Mouse (Mus musculus): ENCODE results near the gene Padi2. TPM values are rescaled to one million over a fixed set of nuclear protein-coding genes. Genes with fewer than 3 reads are reported as not detected.

Gene Padi2
- polyA plus RNA-seq, 1 experiment from 2014 or later = 3.8 TPM

- Histone ChIP-seq H3K9me3 (replicated peaks; ENCODE audit: control insufficient read depth, low read length) (0 out of 2 replicates have a peak, but pooled peaks cover 2% of the 10 kb centered on the region), H3K4me2 (no peak overlapping the region), H3K27ac (ENCODE audit: low read depth, low read length) (no peak overlapping the region), H3K4me1 (ENCODE audit: control insufficient read depth, insufficient read depth, low read length) (no peaks in the 10 kb centered on the region), H3K36me3 (ENCODE audit: control insufficient read depth, insufficient read depth, low read length) (no peaks in the 10 kb centered on the region), H3K27me3 (ENCODE audit: control insufficient read depth, insufficient read depth, low read length) (no peaks in the 10 kb centered on the region), H3K9ac (ENCODE audit: low read depth, low read length) (no peak overlapping the region), H3K4me3 (ENCODE audit: low read depth, low read length) (no peak overlapping the region)
- ATAC-seq (replicated peaks; ENCODE audit: insufficient number of reproducible peaks, low FRiP score, low TSS enrichment) = no peak
- WGBS (ENCODE audit: insufficient replicate concordance) = 66% methylated on average over 9 of the region's 9 CpGs
Observed at GRCm38 (mm10) chr4:140877441-140877840, 28.7 kb upstream of the Padi2 start.

DNA sequence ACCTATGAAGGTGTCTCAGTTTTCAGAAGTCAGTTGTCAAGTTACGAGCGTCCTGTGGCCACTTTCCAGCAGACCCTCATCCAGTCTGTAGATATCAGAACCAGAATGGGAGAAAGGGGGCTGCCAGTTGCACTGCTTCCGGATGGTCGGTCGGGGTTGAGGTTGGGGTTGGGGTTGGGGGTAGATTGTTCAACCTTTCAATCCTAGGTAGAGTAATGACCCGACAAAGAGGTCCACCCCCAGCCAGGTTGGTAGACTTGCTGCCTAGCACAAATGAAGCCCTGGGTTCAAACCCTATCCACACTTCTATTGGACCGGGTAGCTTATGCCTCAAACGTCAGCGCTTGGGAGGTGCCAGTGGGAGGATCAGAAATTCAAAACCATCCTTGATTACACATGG lies 27.5 kb upstream of the Padi2 start:
- ATAC-seq (replicated peaks; ENCODE audit: insufficient number of reproducible peaks, low FRiP score, low TSS enrichment) = no peak
- no peaks in the 10 kb centered on the region for H3K27me3 ChIP-seq (ENCODE audit: control insufficient read depth, insufficient read depth, low read length)
- H3K9ac ChIP-seq (ENCODE audit: low read depth, low read length) = no peak overlapping the region
- no peak overlapping the region for H3K4me2 ChIP-seq
- no peak overlapping the region for H3K27ac ChIP-seq (ENCODE audit: low read depth, low read length)
- H3K4me3 ChIP-seq (ENCODE audit: low read depth, low read length) = no peak overlapping the region
- H3K9me3 ChIP-seq (replicated peaks; ENCODE audit: control insufficient read depth, low read length) = 0 out of 2 replicates have a peak, but pooled peaks cover 2% of the 10 kb centered on the region
- 84% methylated on average over 9 of the region's 9 CpGs for WGBS (ENCODE audit: insufficient replicate concordance)
- H3K36me3 ChIP-seq (ENCODE audit: control insufficient read depth, insufficient read depth, low read length) = no peaks in the 10 kb centered on the region
- H3K4me1 ChIP-seq (ENCODE audit: control insufficient read depth, insufficient read depth, low read length) = no peaks in the 10 kb centered on the region

DNA sequence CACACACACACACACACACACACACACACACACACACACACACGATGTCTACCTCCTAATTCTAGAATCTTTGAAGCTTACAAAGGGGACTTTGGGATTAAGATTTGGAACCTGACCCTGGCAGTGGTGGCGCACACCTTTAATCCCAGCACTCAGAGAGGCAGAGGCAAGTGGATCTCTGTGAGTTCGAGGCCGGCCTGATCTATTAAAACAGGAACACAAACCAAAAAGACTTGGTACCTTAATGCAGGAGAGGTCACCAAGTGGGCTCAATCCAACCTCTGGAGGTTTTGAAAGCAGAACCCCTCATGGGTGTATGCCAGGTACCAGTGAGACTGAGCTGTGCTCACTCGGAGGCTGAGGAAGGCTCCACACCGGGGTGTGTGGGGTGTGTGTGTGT lies 27.0 kb upstream of the Padi2 start:
- no peak overlapping the region for H3K4me3 ChIP-seq (ENCODE audit: low read depth, low read length)
- H3K27ac ChIP-seq (ENCODE audit: low read depth, low read length) = no peak overlapping the region
- no peak for ATAC-seq (replicated peaks; ENCODE audit: insufficient number of reproducible peaks, low FRiP score, low TSS enrichment)
- no peaks in the 10 kb centered on the region for H3K36me3 ChIP-seq (ENCODE audit: control insufficient read depth, insufficient read depth, low read length)
- WGBS (ENCODE audit: insufficient replicate concordance) = 89% methylated on average over 6 of the region's 6 CpGs
- H3K27me3 ChIP-seq (ENCODE audit: control insufficient read depth, insufficient read depth, low read length) = no peaks in the 10 kb centered on the region
- H3K9ac ChIP-seq (ENCODE audit: low read depth, low read length) = no peak overlapping the region
- H3K4me2 ChIP-seq = no peak overlapping the region
- 0 out of 2 replicates have a peak, but pooled peaks cover 2% of the 10 kb centered on the region for H3K9me3 ChIP-seq (replicated peaks; ENCODE audit: control insufficient read depth, low read length)
- no peaks in the 10 kb centered on the region for H3K4me1 ChIP-seq (ENCODE audit: control insufficient read depth, insufficient read depth, low read length)

DNA sequence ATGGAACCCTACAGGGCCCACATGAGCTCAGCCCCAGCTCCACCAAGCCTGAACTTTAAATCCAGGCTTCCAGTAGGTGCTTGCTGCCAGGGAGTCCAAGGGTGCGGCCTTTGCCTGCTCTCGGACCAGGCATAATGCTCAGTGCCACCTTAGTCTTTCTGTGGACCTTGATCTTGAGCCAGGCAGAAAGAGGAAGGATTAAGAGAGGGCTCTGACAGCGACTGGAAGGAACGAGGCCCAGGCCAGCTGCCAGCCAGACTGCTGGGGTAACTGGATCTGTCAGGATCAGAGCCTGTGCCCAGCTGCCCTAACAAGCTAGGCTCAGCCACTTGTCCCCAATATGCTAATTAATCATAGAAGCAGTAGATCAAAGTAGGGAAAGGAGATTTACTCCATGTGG lies 26.4 kb upstream of the Padi2 start:
- Histone ChIP-seq H3K4me3 (ENCODE audit: low read depth, low read length) (no peak overlapping the region), H3K4me2 (no peak overlapping the region), H3K4me1 (ENCODE audit: control insufficient read depth, insufficient read depth, low read length) (no peaks in the 10 kb centered on the region), H3K27ac (ENCODE audit: low read depth, low read length) (no peak overlapping the region), H3K27me3 (ENCODE audit: control insufficient read depth, insufficient read depth, low read length) (no peaks in the 10 kb centered on the region), H3K9ac (ENCODE audit: low read depth, low read length) (no peak overlapping the region), H3K36me3 (ENCODE audit: control insufficient read depth, insufficient read depth, low read length) (no peaks in the 10 kb centered on the region), H3K9me3 (replicated peaks; ENCODE audit: control insufficient read depth, low read length) (no peaks in the 10 kb centered on the region)
- no peak for ATAC-seq (replicated peaks; ENCODE audit: insufficient number of reproducible peaks, low FRiP score, low TSS enrichment)
- WGBS (ENCODE audit: insufficient replicate concordance) = 68% methylated on average over 4 of the region's 4 CpGs

GRCm38 (mm10) chr4:140880207-140880606 lies 25.9 kb upstream of the Padi2 start:
- 69% methylated on average over 3 of the region's 3 CpGs for WGBS (ENCODE audit: insufficient replicate concordance)
- no peak overlapping the region for H3K27ac ChIP-seq (ENCODE audit: low read depth, low read length)
- no peak for ATAC-seq (replicated peaks; ENCODE audit: insufficient number of reproducible peaks, low FRiP score, low TSS enrichment)
- no peak overlapping the region for H3K4me2 ChIP-seq
- no peaks in the 10 kb centered on the region for H3K27me3 ChIP-seq (ENCODE audit: control insufficient read depth, insufficient read depth, low read length)
- no peaks in the 10 kb centered on the region for H3K4me1 ChIP-seq (ENCODE audit: control insufficient read depth, insufficient read depth, low read length)
- H3K4me3 ChIP-seq (ENCODE audit: low read depth, low read length) = no peak overlapping the region
- H3K9ac ChIP-seq (ENCODE audit: low read depth, low read length) = no peak overlapping the region
- H3K36me3 ChIP-seq (ENCODE audit: control insufficient read depth, insufficient read depth, low read length) = no peaks in the 10 kb centered on the region
- no peaks in the 10 kb centered on the region for H3K9me3 ChIP-seq (replicated peaks; ENCODE audit: control insufficient read depth, low read length)

DNA sequence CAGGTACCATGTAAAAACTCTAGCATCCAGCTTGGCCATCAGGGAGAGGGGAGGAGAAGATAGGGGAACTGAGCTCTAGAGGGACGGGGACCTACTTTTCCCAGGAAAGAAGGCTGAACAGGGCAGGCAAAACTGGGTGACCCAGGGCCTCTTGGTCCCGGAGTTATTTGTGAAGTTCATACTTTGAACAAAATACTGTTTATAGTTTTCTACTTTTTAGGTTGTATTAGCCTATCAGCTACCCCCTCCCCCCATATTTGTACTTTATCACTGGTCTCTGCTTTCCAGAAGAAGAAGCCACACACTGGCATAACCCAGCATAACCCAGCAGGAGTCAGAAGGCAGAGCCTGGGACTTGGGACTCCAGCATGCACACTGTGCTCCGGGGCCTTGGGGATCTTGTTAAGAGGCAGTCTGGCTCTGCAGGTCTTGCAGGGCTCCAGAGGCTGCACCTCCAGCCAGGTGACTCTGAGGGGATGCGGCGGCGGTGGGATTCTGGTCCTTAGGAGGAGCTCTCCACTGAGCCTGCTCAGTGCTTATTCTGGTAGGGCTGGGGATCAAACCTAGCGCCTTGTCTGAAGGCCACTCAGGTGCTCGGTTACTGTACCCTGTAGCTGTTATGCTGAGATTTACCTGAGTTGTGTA lies 25.0 kb upstream of the Padi2 start:
- Histone ChIP-seq H3K27ac (ENCODE audit: low read depth, low read length) (no peak overlapping the region), H3K9me3 (replicated peaks; ENCODE audit: control insufficient read depth, low read length) (no peaks in the 10 kb centered on the region), H3K4me3 (ENCODE audit: low read depth, low read length) (no peak overlapping the region), H3K36me3 (ENCODE audit: control insufficient read depth, insufficient read depth, low read length) (no peaks in the 10 kb centered on the region), H3K27me3 (ENCODE audit: control insufficient read depth, insufficient read depth, low read length) (no peaks in the 10 kb centered on the region), H3K4me2 (no peak overlapping the region), H3K4me1 (ENCODE audit: control insufficient read depth, insufficient read depth, low read length) (no peaks in the 10 kb centered on the region), H3K9ac (ENCODE audit: low read depth, low read length) (no peak overlapping the region)
- WGBS (ENCODE audit: insufficient replicate concordance) = 83% methylated on average over 8 of the region's 8 CpGs
- ATAC-seq (replicated peaks; ENCODE audit: insufficient number of reproducible peaks, low FRiP score, low TSS enrichment) = no peak

DNA sequence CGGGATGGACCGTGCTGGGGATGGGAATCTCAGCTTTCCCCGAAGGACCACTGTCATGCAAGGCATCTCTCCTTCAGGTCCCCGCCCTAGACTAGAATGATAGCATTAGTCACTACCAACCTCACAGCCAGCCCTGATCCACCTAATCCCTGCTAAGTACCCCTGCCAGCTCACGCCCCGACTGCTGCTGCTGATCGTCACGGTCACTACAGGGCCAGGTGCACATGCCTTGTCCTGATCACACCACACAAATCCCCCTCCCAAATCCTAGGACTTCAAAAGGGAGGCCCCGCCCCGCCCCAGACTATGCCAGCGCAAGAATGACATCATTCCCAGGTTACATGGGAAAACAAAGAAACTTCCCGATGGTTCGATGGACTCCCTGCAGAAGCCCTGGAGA lies 24.4 kb upstream of the Padi2 start:
- no peaks in the 10 kb centered on the region for H3K9me3 ChIP-seq (replicated peaks; ENCODE audit: control insufficient read depth, low read length)
- no peaks in the 10 kb centered on the region for H3K36me3 ChIP-seq (ENCODE audit: control insufficient read depth, insufficient read depth, low read length)
- no peak overlapping the region for H3K4me3 ChIP-seq (ENCODE audit: low read depth, low read length)
- WGBS (ENCODE audit: insufficient replicate concordance) = 92% methylated on average over 13 of the region's 13 CpGs
- no peaks in the 10 kb centered on the region for H3K4me1 ChIP-seq (ENCODE audit: control insufficient read depth, insufficient read depth, low read length)
- H3K4me2 ChIP-seq = no peak overlapping the region
- no peak overlapping the region for H3K9ac ChIP-seq (ENCODE audit: low read depth, low read length)
- H3K27ac ChIP-seq (ENCODE audit: low read depth, low read length) = no peak overlapping the region
- no peaks in the 10 kb centered on the region for H3K27me3 ChIP-seq (ENCODE audit: control insufficient read depth, insufficient read depth, low read length)
- ATAC-seq (replicated peaks; ENCODE audit: insufficient number of reproducible peaks, low FRiP score, low TSS enrichment) = no peak

- Histone ChIP-seq H3K4me2 (no peak overlapping the region), H3K27me3 (ENCODE audit: control insufficient read depth, insufficient read depth, low read length) (no peaks in the 10 kb centered on the region), H3K4me3 (ENCODE audit: low read depth, low read length) (no peak overlapping the region), H3K27ac (ENCODE audit: low read depth, low read length) (no peak overlapping the region), H3K9me3 (replicated peaks; ENCODE audit: control insufficient read depth, low read length) (no peaks in the 10 kb centered on the region), H3K36me3 (ENCODE audit: control insufficient read depth, insufficient read depth, low read length) (no peaks in the 10 kb centered on the region), H3K9ac (ENCODE audit: low read depth, low read length) (no peak overlapping the region), H3K4me1 (ENCODE audit: control insufficient read depth, insufficient read depth, low read length) (no peaks in the 10 kb centered on the region)
- no peak for ATAC-seq (replicated peaks; ENCODE audit: insufficient number of reproducible peaks, low FRiP score, low TSS enrichment)
- 57% methylated on average over 4 of the region's 4 CpGs for WGBS (ENCODE audit: insufficient replicate concordance)
Observed at GRCm38 (mm10) chr4:140882365-140882764, 23.8 kb upstream of the Padi2 start.

- H3K36me3 ChIP-seq (ENCODE audit: control insufficient read depth, insufficient read depth, low read length) = no peaks in the 10 kb centered on the region
- no peak overlapping the region for H3K9ac ChIP-seq (ENCODE audit: low read depth, low read length)
- H3K4me1 ChIP-seq (ENCODE audit: control insufficient read depth, insufficient read depth, low read length) = no peaks in the 10 kb centered on the region
- no peaks in the 10 kb centered on the region for H3K9me3 ChIP-seq (replicated peaks; ENCODE audit: control insufficient read depth, low read length)
- no peak overlapping the region for H3K27ac ChIP-seq (ENCODE audit: low read depth, low read length)
- 98% methylated on average over 3 of the region's 3 CpGs for WGBS (ENCODE audit: insufficient replicate concordance)
- H3K27me3 ChIP-seq (ENCODE audit: control insufficient read depth, insufficient read depth, low read length) = no peaks in the 10 kb centered on the region
- H3K4me2 ChIP-seq = no peak overlapping the region
- no peak overlapping the region for H3K4me3 ChIP-seq (ENCODE audit: low read depth, low read length)
- ATAC-seq (replicated peaks; ENCODE audit: insufficient number of reproducible peaks, low FRiP score, low TSS enrichment) = no peak
Observed at GRCm38 (mm10) chr4:140882981-140883380, 23.2 kb upstream of the Padi2 start.
